Mouse (Mus musculus): ENCODE data around the gene Zfp580. TPM values are rescaled to one million over a fixed set of nuclear protein-coding genes. Genes with fewer than 3 reads are reported as not detected.

Zfp580 gene
- polyA plus RNA-seq, 1 experiment from 2014 or later, result 43.1 TPM

DNA sequence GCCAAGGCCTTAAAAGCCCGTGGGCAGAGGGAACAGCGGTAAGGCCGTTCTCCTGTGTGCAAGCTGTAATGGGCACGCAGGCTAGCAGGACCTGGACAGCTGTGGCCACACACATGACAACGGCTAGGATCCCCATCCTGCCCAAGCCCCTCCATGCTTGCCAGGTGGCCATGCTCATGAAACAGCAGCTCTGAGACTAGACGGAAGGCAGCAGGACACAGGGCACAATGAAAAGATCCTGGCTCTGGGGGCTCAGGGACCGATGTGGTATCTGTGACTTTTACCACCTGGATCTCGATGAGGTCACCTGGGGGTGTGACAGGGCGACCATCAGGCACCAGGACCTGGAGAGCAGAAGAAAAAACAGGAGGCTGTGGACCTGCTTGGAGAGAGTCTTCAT is 15.2 kb upstream of the Zfp580 start:
- peaks cover 52% of the 10 kb centered on the region for H3K36me3 ChIP-seq
- peaks cover 16% of the 10 kb centered on the region for H3K9me3 ChIP-seq (replicated peaks)
- no peaks in the 10 kb centered on the region for H3K27me3 ChIP-seq
- no peak overlapping the region for H3K4me3 ChIP-seq (replicated peaks)
- 94% methylated on average over 9 of the region's 9 CpGs for WGBS
- H3K9ac ChIP-seq, result no peak overlapping the region
- no peak overlapping the region for H3K4me2 ChIP-seq (replicated peaks)
- no peak overlapping the region for H3K27ac ChIP-seq (replicated peaks)
- H3K4me1 ChIP-seq, result peaks cover 4% of the 10 kb centered on the region; the same call in 1 of the 2 replicates
- ATAC-seq (ENCODE audit: insufficient number of reproducible peaks, low FRiP score, low TSS enrichment, low read depth), result no peak

DNA sequence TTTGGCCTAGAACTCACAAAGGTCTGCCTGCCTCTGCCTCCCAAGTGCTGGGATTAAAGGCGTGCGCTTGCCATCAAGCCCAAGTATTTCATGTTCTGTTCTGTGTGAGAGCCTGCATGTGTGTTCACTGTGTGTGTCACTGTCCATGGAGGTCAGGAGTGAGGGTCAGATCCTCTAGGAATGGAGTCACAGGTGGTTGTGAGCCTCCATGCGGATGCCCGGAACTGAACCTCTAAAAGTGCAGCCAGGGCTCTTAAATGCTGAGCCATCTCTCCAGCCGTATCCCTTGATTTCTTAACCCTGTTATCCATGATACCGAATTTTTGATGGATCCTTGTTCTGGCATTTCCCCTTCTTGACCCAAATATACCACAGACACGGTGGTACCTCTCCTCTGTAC is 14.3 kb upstream of the Zfp580 start:
- peaks cover 48% of the 10 kb centered on the region for H3K36me3 ChIP-seq
- 92% methylated on average over 7 of the region's 7 CpGs for WGBS

DNA sequence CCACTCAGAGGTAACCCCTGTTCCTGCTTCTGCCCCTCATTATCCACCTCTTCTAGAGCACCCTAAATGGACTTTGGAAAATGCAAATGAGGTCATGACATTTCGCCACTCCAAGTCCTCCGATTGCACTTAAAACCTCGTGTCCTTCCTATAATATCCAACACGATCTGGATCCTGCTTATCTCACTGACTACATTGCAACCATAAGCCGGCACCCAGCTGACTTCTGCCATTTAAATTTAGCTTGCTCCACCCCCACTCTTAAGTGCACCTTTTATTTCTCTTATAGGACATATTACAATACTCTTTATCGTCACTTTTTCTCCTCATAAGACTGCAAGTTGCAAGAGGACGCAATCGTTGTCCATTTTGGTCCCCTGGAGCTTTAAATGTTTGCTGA is 13.9 kb upstream of the Zfp580 start:
- H3K9me3 ChIP-seq (replicated peaks), result 0 out of 2 replicates have a peak, but pooled peaks cover 4% of the 10 kb centered on the region
- 89% methylated on average over 8 of the region's 8 CpGs for WGBS
- H3K27ac ChIP-seq (replicated peaks), result peak overlapping the region; percentile 97
- H3K27me3 ChIP-seq, result no peaks in the 10 kb centered on the region
- ATAC-seq (ENCODE audit: insufficient number of reproducible peaks, low FRiP score, low TSS enrichment, low read depth), result no peak
- H3K4me1 ChIP-seq, result peaks cover 4% of the 10 kb centered on the region; the same call in 1 of the 2 replicates
- no peak overlapping the region for H3K9ac ChIP-seq
- peak overlapping the region; percentile 52 for H3K4me2 ChIP-seq (replicated peaks)
- peaks cover 43% of the 10 kb centered on the region for H3K36me3 ChIP-seq
- peak overlapping the region; percentile 59 for H3K4me3 ChIP-seq (replicated peaks)

More for the DNA sequence above, 14.3 kb upstream of the Zfp580 start:
- Histone ChIP-seq H3K4me1 (peaks cover 4% of the 10 kb centered on the region; the same call in 1 of the 2 replicates), H3K9ac (no peak overlapping the region), H3K27ac (replicated peaks) (no peak overlapping the region), H3K4me3 (replicated peaks) (no peak overlapping the region), H3K4me2 (replicated peaks) (no peak overlapping the region), H3K27me3 (no peaks in the 10 kb centered on the region), H3K9me3 (replicated peaks) (peaks cover 7% of the 10 kb centered on the region)
- ATAC-seq (ENCODE audit: insufficient number of reproducible peaks, low FRiP score, low TSS enrichment, low read depth), result no peak

DNA sequence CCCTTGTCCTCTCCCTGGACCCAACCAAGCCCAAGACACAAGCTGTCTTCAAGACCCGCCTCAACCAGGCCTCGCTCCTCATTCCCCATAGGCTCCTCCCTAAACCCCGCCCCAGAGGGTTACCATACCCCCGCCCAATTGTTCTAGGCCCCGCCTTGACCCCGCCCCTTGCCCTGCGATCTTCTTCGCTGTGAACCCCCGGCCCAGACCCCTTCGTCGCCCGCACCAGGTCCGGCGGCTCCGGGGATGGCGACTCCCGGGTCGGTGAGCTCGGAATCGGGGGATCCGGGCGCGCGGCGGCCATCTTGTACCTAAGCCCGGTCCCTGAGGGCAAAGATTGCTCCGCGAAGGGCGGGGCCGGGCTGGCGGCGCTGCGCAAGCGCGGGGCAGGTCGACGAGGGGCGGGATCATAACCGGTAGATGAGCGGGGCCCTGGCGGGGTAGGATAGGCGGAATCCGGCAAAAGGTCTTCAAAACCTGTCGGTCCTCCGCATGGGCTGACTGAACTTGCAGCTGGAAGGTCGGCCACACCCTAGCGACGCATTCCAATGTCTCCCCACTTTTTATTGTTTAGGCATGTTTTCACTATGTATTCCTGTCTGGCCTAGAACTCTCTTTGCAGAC is 13.1 kb upstream of the Zfp580 start, which contains the start of gene Zfp784:
Zfp784 (minus strand) TSS at position 338 of the 624 bp plus-strand sequence.
- Histone ChIP-seq H3K27me3 (no peaks in the 10 kb centered on the region), H3K4me3 (replicated peaks) (peak within 1 kb of the TSS; percentile 59), H3K4me2 (replicated peaks) (peak within 1 kb of the TSS; percentile 52), H3K27ac (replicated peaks) (peak within 1 kb of the TSS; percentile 97), H3K9me3 (replicated peaks) (0 out of 2 replicates have a peak, but pooled peaks cover 4% of the 10 kb centered on the region), H3K9ac (peak within 1 kb of the TSS; percentile 49), H3K4me1 (peaks cover 4% of the 10 kb centered on the region; the same call in 1 of the 2 replicates), H3K36me3 (peaks cover 36% of the 10 kb centered on the region)
- WGBS, result under 1% methylated on average over 48 of the region's 48 CpGs
- ATAC-seq (ENCODE audit: insufficient number of reproducible peaks, low FRiP score, low TSS enrichment, low read depth), result peak; percentile 95

DNA sequence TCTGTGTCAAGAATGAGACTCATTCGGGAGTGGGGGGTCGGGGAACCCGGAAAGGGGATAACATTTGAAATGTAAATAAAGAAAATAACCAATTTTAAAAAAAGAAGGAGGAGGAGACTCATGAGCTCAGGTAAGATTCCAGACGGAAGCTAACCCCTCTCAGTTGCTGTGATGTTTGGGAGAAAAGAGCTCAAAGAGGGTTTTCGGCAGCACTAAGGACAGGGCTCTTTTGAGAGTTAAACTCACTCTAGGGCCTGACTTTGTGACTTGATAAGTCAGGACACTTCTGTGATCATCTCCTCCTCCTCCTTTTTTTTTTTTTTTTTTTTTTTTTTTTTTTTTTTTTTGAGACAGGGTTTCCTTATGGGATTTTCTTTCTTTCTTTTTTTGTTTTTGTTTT is 12.4 kb upstream of the Zfp580 start:
- H3K4me3 ChIP-seq (replicated peaks), result peak overlapping the region; percentile 59
- ATAC-seq (ENCODE audit: insufficient number of reproducible peaks, low FRiP score, low TSS enrichment, low read depth), result no peak
- 0 out of 2 replicates have a peak, but pooled peaks cover 4% of the 10 kb centered on the region for H3K9me3 ChIP-seq (replicated peaks)
- H3K4me2 ChIP-seq (replicated peaks), result peak overlapping the region; percentile 52
- H3K36me3 ChIP-seq, result peaks cover 28% of the 10 kb centered on the region
- H3K27ac ChIP-seq (replicated peaks), result peak overlapping the region; percentile 97
- peak overlapping the region; percentile 49 for H3K9ac ChIP-seq
- WGBS, result 30% methylated on average over 5 of the region's 5 CpGs
- H3K27me3 ChIP-seq, result no peaks in the 10 kb centered on the region
- peaks cover 4% of the 10 kb centered on the region; the same call in 1 of the 2 replicates for H3K4me1 ChIP-seq

DNA sequence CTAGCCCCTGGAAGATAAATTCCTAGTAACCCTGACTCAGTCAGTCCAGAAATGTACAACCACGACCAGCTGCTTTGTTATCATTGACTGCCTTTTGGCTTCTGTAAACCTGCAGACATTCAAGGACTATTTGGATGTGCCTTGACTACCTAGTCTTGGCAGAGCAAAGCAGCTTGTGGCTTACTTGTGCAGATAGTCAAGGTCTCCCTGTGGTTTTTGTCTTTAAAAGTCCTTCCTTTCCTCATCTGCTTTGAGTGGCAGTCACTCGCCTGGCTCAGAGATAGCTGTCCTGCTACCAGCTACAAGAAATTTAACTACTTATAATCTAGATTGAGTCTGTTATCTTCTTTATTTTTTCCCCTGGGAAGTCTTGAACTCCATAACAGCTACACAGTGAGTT is 6.4 kb upstream of the Zfp580 start:
- H3K27me3 ChIP-seq, result no peaks in the 10 kb centered on the region
- H3K4me3 ChIP-seq (replicated peaks), result no peak overlapping the region
- H3K27ac ChIP-seq (replicated peaks), result no peak overlapping the region
- 80% methylated on average over 2 of the region's 2 CpGs for WGBS
- H3K36me3 ChIP-seq, result peaks cover 5% of the 10 kb centered on the region; the same call in 1 of the 2 replicates
- H3K9ac ChIP-seq, result no peak overlapping the region
- no peak overlapping the region for H3K4me2 ChIP-seq (replicated peaks)
- no peak for ATAC-seq (ENCODE audit: insufficient number of reproducible peaks, low FRiP score, low TSS enrichment, low read depth)
- H3K4me1 ChIP-seq, result no peaks in the 10 kb centered on the region
- H3K9me3 ChIP-seq (replicated peaks), result no peaks in the 10 kb centered on the region

DNA sequence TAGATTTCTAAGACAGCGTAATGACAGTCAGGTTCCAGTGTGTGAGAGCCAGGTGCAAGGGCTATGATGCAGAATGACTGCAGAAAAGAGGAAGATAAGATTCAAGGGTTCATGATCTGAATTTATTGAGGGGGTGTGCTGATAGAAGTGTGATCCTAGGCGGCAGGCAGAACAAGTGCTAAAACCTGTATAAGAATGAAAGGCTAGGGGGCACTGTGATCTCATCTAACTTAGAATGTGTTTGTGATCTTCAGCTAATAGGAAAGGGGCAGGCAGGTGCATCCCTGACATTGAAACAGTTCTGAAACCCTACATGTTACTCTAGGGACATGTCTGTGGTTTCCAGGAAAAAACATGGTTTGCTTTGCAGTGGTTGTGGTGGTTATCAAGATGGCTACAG is 5.2 kb upstream of the Zfp580 start:
- Histone ChIP-seq H3K4me2 (replicated peaks) (no peak overlapping the region), H3K36me3 (peaks cover 5% of the 10 kb centered on the region; the same call in 1 of the 2 replicates), H3K4me1 (peaks cover 8% of the 10 kb centered on the region; the same call in 1 of the 2 replicates), H3K9me3 (replicated peaks) (no peaks in the 10 kb centered on the region), H3K27ac (replicated peaks) (no peak overlapping the region), H3K27me3 (no peaks in the 10 kb centered on the region), H3K9ac (no peak overlapping the region), H3K4me3 (replicated peaks) (no peak overlapping the region)
- no peak for ATAC-seq (ENCODE audit: insufficient number of reproducible peaks, low FRiP score, low TSS enrichment, low read depth)
- 66% methylated on average over 2 of the region's 2 CpGs for WGBS

DNA sequence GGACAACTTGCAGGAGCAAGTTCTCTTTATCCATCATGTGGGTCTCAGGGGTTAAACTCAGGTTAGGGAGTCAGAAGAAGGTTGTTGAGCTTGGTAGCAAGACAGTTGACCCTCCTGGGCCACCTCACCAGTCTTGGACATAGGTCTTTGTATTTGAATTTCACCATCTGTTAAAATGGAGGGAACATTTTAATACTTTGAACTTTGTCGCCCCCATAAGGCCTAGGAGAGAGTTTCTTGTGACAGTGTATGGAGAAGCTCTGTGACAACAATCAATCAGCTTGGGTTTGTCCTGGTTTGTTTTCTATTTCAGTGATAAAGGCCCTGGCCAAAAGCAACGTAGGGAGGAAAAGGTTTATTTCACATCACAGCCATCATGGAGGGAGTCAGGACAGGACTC is 4.0 kb upstream of the Zfp580 start:
- Histone ChIP-seq H3K4me1 (peaks cover 15% of the 10 kb centered on the region), H3K4me3 (replicated peaks) (no peak overlapping the region), H3K27me3 (no peaks in the 10 kb centered on the region), H3K4me2 (replicated peaks) (no peak overlapping the region), H3K9me3 (replicated peaks) (no peaks in the 10 kb centered on the region), H3K9ac (no peak overlapping the region), H3K36me3 (no peaks in the 10 kb centered on the region), H3K27ac (replicated peaks) (no peak overlapping the region)
- WGBS, result 28% methylated on average over 2 of the region's 2 CpGs
- ATAC-seq (ENCODE audit: insufficient number of reproducible peaks, low FRiP score, low TSS enrichment, low read depth), result no peak

DNA sequence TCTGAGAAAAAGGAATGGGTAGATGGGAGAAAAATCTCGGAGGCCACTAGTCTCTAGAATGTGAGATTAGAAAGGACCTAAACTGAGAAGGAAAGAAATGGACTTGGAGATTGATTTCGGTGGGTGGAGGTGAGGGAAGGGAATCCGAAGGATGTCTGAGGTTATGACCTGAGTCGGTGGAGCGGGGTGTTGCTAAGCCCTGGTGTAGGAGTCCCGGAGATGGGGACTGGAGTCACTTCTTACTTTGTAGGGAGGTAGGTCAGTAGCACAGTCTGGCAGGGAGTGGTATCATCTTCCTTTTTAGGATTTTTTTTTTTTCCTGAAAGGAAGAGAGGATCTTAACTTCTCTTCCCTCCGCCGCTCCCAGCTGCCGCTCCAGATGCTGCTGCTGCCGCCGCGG is 1.1 kb downstream of the Zfp580 start:
- H3K4me3 ChIP-seq (replicated peaks), result peak overlapping the region; percentile 82
- peak overlapping the region; percentile 90 for H3K4me2 ChIP-seq (replicated peaks)
- H3K4me1 ChIP-seq, result peaks cover 58% of the 10 kb centered on the region
- no peaks in the 10 kb centered on the region for H3K9me3 ChIP-seq (replicated peaks)
- no peak overlapping the region for H3K27ac ChIP-seq (replicated peaks)
- ATAC-seq (ENCODE audit: insufficient number of reproducible peaks, low FRiP score, low TSS enrichment, low read depth), result no peak
- H3K9ac ChIP-seq, result 0 out of 2 replicates have a peak overlapping the region, but pooled peaks have one; percentile 85
- peaks cover 34% of the 10 kb centered on the region for H3K27me3 ChIP-seq
- H3K36me3 ChIP-seq, result no peaks in the 10 kb centered on the region
- WGBS, result 2% methylated on average over 12 of the region's 12 CpGs

DNA sequence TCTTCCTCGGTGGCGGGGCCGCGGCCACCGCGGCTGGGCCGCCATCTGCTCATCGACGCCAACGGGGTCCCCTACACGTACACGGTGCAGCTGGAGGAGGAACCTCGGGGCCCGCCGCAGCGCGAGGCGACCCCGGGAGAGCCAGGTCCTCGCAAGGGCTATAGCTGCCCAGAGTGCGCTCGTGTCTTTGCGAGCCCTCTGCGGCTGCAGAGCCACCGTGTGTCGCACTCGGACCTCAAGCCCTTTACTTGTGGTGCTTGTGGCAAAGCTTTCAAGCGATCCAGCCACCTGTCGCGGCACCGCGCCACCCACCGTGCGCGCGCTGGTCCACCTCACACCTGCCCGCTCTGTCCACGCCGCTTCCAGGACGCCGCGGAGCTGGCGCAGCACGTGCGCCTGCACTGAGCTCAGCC is 1.6 kb downstream of the Zfp580 start:
- Histone ChIP-seq H3K27ac (replicated peaks) (no peak overlapping the region), H3K9me3 (replicated peaks) (no peaks in the 10 kb centered on the region), H3K36me3 (no peaks in the 10 kb centered on the region), H3K4me3 (replicated peaks) (peak overlapping the region; percentile 82), H3K4me1 (peaks cover 63% of the 10 kb centered on the region), H3K27me3 (peaks cover 34% of the 10 kb centered on the region), H3K9ac (0 out of 2 replicates have a peak overlapping the region, but pooled peaks have one; percentile 85), H3K4me2 (replicated peaks) (peak overlapping the region; percentile 90)
- no peak for ATAC-seq (ENCODE audit: insufficient number of reproducible peaks, low FRiP score, low TSS enrichment, low read depth)
- WGBS, result 7% methylated on average over 45 of the region's 45 CpGs

DNA sequence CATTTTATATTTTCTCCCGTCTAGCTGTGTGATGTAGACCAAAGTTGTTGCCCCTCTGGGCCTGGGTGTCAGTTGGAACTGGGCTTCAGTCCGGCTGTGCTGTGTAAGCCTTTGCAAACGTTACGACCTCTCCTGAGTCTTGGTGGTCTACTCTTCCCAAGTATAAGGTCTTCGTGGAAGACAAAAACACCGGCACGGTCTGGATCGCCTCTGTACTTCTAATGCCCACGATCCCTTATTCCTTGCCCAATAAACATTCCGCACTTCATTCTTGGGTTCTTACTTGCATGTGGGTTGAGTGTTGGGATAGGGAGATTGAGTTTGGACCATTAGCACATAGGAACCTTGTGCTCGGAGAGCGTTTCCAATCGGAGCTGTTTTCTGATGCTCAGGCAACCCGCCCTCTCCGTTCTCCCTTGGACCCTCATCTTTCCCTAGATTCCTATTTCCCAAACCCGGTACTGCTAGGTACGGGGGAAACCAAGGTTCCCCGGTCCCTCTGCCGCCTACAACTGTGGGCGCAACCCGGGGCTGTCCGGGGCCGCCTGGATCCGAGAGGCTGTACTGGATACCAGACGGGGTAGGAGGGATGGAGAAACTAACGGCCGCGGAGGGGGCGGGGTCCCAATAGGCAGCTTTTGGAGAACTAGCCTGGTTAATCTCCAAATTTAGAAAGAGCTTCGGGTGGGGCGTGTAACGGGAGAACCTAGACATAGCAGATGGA is 2.3 kb downstream of the Zfp580 start:
- H3K9ac ChIP-seq, result 0 out of 2 replicates have a peak overlapping the region, but pooled peaks have one; percentile 26
- peaks cover 34% of the 10 kb centered on the region for H3K27me3 ChIP-seq
- H3K4me2 ChIP-seq (replicated peaks), result peak overlapping the region; percentile 90
- no peak for ATAC-seq (ENCODE audit: insufficient number of reproducible peaks, low FRiP score, low TSS enrichment, low read depth)
- no peaks in the 10 kb centered on the region for H3K9me3 ChIP-seq (replicated peaks)
- WGBS, result 12% methylated on average over 32 of the region's 32 CpGs
- peaks cover 70% of the 10 kb centered on the region for H3K4me1 ChIP-seq
- H3K4me3 ChIP-seq (replicated peaks), result peak overlapping the region; percentile 82
- no peak overlapping the region for H3K27ac ChIP-seq (replicated peaks)
- H3K36me3 ChIP-seq, result no peaks in the 10 kb centered on the region

All from embryonic facial prominence, embryonic 15.5 days (tissue).